Mouse (Mus musculus): ENCODE measurements around the gene Capns1. TPM values are rescaled to one million over a fixed set of nuclear protein-coding genes. Genes with fewer than 3 reads are reported as not detected.
A peak's percentile ranks its signal among the peaks of the same experiment; 100 is the strongest.
"Not testable (repeated sequence)": the region's sequence is repeated elsewhere in the genome, so short reads cannot be mapped to it uniquely, and the experiment has no call there.

Capns1 gene
- 59.7 and 68.4 TPM in 2 replicates for polyA plus RNA-seq (2015; fragmentation: Nextera tagmentation; extraction: Ambion mirVana)

GRCm38 (mm10) chr7:30198481-30198971, at the start of gene Capns1:
Gene Capns1, minus strand, starts transcription at chr7:30198811.
- peak within 1 kb of the TSS; percentile 32 for H3K4me3 ChIP-seq (replicated peaks; ENCODE audit: low read length)
- H3K4me2 ChIP-seq (ENCODE audit: low read length): peak within 1 kb of the TSS; percentile 48
- ATAC-seq: peak; percentile 46; the same call in 1 of the 2 replicates
- H3K36me3 ChIP-seq (ENCODE audit: control insufficient read depth, insufficient read depth): no peaks in the 10 kb centered on the region
- H3K27me3 ChIP-seq (replicated peaks; ENCODE audit: control insufficient read depth, insufficient read depth, low read length): no peaks in the 10 kb centered on the region
- H3K9ac ChIP-seq (replicated peaks; ENCODE audit: low read depth, low read length): no peak within 1 kb of the TSS
- 2% methylated on average over 8 of the region's 8 CpGs for WGBS
- H3K4me1 ChIP-seq (replicated peaks; ENCODE audit: control insufficient read depth, insufficient read depth, low read length): peaks cover 12% of the 10 kb centered on the region
- H3K27ac ChIP-seq (ENCODE audit: low read length): 0 out of 2 replicates have a peak within 1 kb of the TSS, but pooled peaks have one; percentile 7
- H3K9me3 ChIP-seq (ENCODE audit: control insufficient read depth, low read length): no peaks in the 10 kb centered on the region

- 81% methylated on average over 3 of the region's 3 CpGs for WGBS
- H3K9ac ChIP-seq (replicated peaks; ENCODE audit: low read depth, low read length); ATAC-seq; H3K27me3 ChIP-seq (replicated peaks; ENCODE audit: control insufficient read depth, insufficient read depth, low read length); H3K9me3 ChIP-seq (ENCODE audit: control insufficient read depth, low read length); H3K4me3 ChIP-seq (replicated peaks; ENCODE audit: low read length); H3K4me2 ChIP-seq (ENCODE audit: low read length); H3K36me3 ChIP-seq (ENCODE audit: control insufficient read depth, insufficient read depth); H3K27ac ChIP-seq (ENCODE audit: low read length): not testable (repeated sequence)
- peaks cover 11% of the 10 kb centered on the region for H3K4me1 ChIP-seq (replicated peaks; ENCODE audit: control insufficient read depth, insufficient read depth, low read length)
Observed at GRCm38 (mm10) chr7:30237374-30237773, 38.8 kb upstream of the Capns1 start.

- H3K9ac ChIP-seq (replicated peaks; ENCODE audit: low read depth, low read length): no peak within 1 kb of the TSS
- peaks cover 17% of the 10 kb centered on the region for H3K4me1 ChIP-seq (replicated peaks; ENCODE audit: control insufficient read depth, insufficient read depth, low read length)
- H3K36me3 ChIP-seq (ENCODE audit: control insufficient read depth, insufficient read depth): no peaks in the 10 kb centered on the region
- no peaks in the 10 kb centered on the region for H3K27me3 ChIP-seq (replicated peaks; ENCODE audit: control insufficient read depth, insufficient read depth, low read length)
- WGBS: 89% methylated on average over 4 of the region's 4 CpGs
- H3K4me3 ChIP-seq (replicated peaks; ENCODE audit: low read length): no peak within 1 kb of the TSS
- no peak for ATAC-seq
- H3K9me3 ChIP-seq (ENCODE audit: control insufficient read depth, low read length): no peaks in the 10 kb centered on the region
- no peak within 1 kb of the TSS for H3K27ac ChIP-seq (ENCODE audit: low read length)
- H3K4me2 ChIP-seq (ENCODE audit: low read length): no peak within 1 kb of the TSS
Observed at GRCm38 (mm10) chr7:30235625-30236024, 37.0 kb upstream of the Capns1 start, which contains the start of gene Ovol3. Gene Ovol3, minus strand, starts transcription at chr7:30235725.

- Histone ChIP-seq H3K27me3 (replicated peaks; ENCODE audit: control insufficient read depth, insufficient read depth, low read length) (no peaks in the 10 kb centered on the region), H3K4me3 (replicated peaks; ENCODE audit: low read length) (no peak overlapping the region), H3K27ac (ENCODE audit: low read length) (no peak overlapping the region), H3K9me3 (ENCODE audit: control insufficient read depth, low read length) (no peaks in the 10 kb centered on the region), H3K9ac (replicated peaks; ENCODE audit: low read depth, low read length) (no peak overlapping the region), H3K4me1 (replicated peaks; ENCODE audit: control insufficient read depth, insufficient read depth, low read length) (peaks cover 20% of the 10 kb centered on the region), H3K4me2 (ENCODE audit: low read length) (no peak overlapping the region), H3K36me3 (ENCODE audit: control insufficient read depth, insufficient read depth) (no peaks in the 10 kb centered on the region)
- WGBS: 94% methylated on average over 8 of the region's 8 CpGs
- ATAC-seq: no peak
Observed at GRCm38 (mm10) chr7:30235091-30235490, 36.5 kb upstream of the Capns1 start.

- ATAC-seq: no peak
- Histone ChIP-seq H3K9me3 (ENCODE audit: control insufficient read depth, low read length) (no peaks in the 10 kb centered on the region), H3K27me3 (replicated peaks; ENCODE audit: control insufficient read depth, insufficient read depth, low read length) (no peaks in the 10 kb centered on the region), H3K36me3 (ENCODE audit: control insufficient read depth, insufficient read depth) (no peaks in the 10 kb centered on the region), H3K27ac (ENCODE audit: low read length) (no peak overlapping the region), H3K4me2 (ENCODE audit: low read length) (no peak overlapping the region), H3K4me1 (replicated peaks; ENCODE audit: control insufficient read depth, insufficient read depth, low read length) (peaks cover 20% of the 10 kb centered on the region), H3K4me3 (replicated peaks; ENCODE audit: low read length) (no peak overlapping the region), H3K9ac (replicated peaks; ENCODE audit: low read depth, low read length) (no peak overlapping the region)
- 93% methylated on average over 15 of the region's 15 CpGs for WGBS
Observed at GRCm38 (mm10) chr7:30234276-30234858, 35.8 kb upstream of the Capns1 start.

GRCm38 (mm10) chr7:30233387-30233786, 34.8 kb upstream of the Capns1 start:
- Histone ChIP-seq H3K4me2 (ENCODE audit: low read length) (peak overlapping the region; percentile 60; the same call in 1 of the 2 replicates), H3K27me3 (replicated peaks; ENCODE audit: control insufficient read depth, insufficient read depth, low read length) (no peaks in the 10 kb centered on the region), H3K4me1 (replicated peaks; ENCODE audit: control insufficient read depth, insufficient read depth, low read length) (peaks cover 20% of the 10 kb centered on the region), H3K36me3 (ENCODE audit: control insufficient read depth, insufficient read depth) (no peaks in the 10 kb centered on the region), H3K9me3 (ENCODE audit: control insufficient read depth, low read length) (no peaks in the 10 kb centered on the region), H3K27ac (ENCODE audit: low read length) (no peak overlapping the region), H3K9ac (replicated peaks; ENCODE audit: low read depth, low read length) (no peak overlapping the region), H3K4me3 (replicated peaks; ENCODE audit: low read length) (no peak overlapping the region)
- no peak for ATAC-seq
- 91% methylated on average over 20 of the region's 20 CpGs for WGBS

GRCm38 (mm10) chr7:30232631-30233148, 34.1 kb upstream of the Capns1 start:
- peak overlapping the region; percentile 66 for H3K9ac ChIP-seq (replicated peaks; ENCODE audit: low read depth, low read length)
- WGBS: 3% methylated on average over 24 of the region's 24 CpGs

GRCm38 (mm10) chr7:30231669-30232454, 33.3 kb upstream of the Capns1 start, which contains the start of the genes Polr2i and Tbcb:
Gene Polr2i, plus strand, starts transcription at chr7:30231948.
Gene Tbcb, minus strand, starts transcription at chr7:30232272.
- H3K27me3 ChIP-seq (replicated peaks; ENCODE audit: control insufficient read depth, insufficient read depth, low read length): no peaks in the 10 kb centered on the region
- WGBS: under 1% methylated on average over 67 of the region's 67 CpGs
- H3K4me1 ChIP-seq (replicated peaks; ENCODE audit: control insufficient read depth, insufficient read depth, low read length): peaks cover 20% of the 10 kb centered on the region
- peak within 1 kb of the TSS; percentile 66 for H3K9ac ChIP-seq (replicated peaks; ENCODE audit: low read depth, low read length)
- peak within 1 kb of the TSS; percentile 97 for H3K27ac ChIP-seq (ENCODE audit: low read length)
- ATAC-seq: peak; percentile 96
- peak within 1 kb of the TSS; percentile 55 for H3K4me3 ChIP-seq (replicated peaks; ENCODE audit: low read length)
- no peaks in the 10 kb centered on the region for H3K9me3 ChIP-seq (ENCODE audit: control insufficient read depth, low read length)
- peak within 1 kb of the TSS; percentile 79 for H3K4me2 ChIP-seq (ENCODE audit: low read length)
- peaks cover 2% of the 10 kb centered on the region; the same call in 1 of the 2 replicates for H3K36me3 ChIP-seq (ENCODE audit: control insufficient read depth, insufficient read depth)

More at GRCm38 (mm10) chr7:30232631-30233148, 34.1 kb upstream of the Capns1 start:
- Histone ChIP-seq H3K27me3 (replicated peaks; ENCODE audit: control insufficient read depth, insufficient read depth, low read length) (no peaks in the 10 kb centered on the region), H3K36me3 (ENCODE audit: control insufficient read depth, insufficient read depth) (no peaks in the 10 kb centered on the region; the same call in 1 of the 2 replicates), H3K9me3 (ENCODE audit: control insufficient read depth, low read length) (no peaks in the 10 kb centered on the region), H3K4me3 (replicated peaks; ENCODE audit: low read length) (peak overlapping the region; percentile 55), H3K4me1 (replicated peaks; ENCODE audit: control insufficient read depth, insufficient read depth, low read length) (peaks cover 20% of the 10 kb centered on the region), H3K27ac (ENCODE audit: low read length) (peak overlapping the region; percentile 97), H3K4me2 (ENCODE audit: low read length) (peak overlapping the region; percentile 60)
- no peak for ATAC-seq

- Histone ChIP-seq H3K4me2 (ENCODE audit: low read length) (peak overlapping the region; percentile 79), H3K27me3 (replicated peaks; ENCODE audit: control insufficient read depth, insufficient read depth, low read length) (no peaks in the 10 kb centered on the region), H3K27ac (ENCODE audit: low read length) (peak overlapping the region; percentile 97), H3K9ac (replicated peaks; ENCODE audit: low read depth, low read length) (peak overlapping the region; percentile 59), H3K4me3 (replicated peaks; ENCODE audit: low read length) (peak overlapping the region; percentile 55), H3K9me3 (ENCODE audit: control insufficient read depth, low read length) (no peaks in the 10 kb centered on the region), H3K36me3 (ENCODE audit: control insufficient read depth, insufficient read depth) (peaks cover 7% of the 10 kb centered on the region; the same call in 1 of the 2 replicates), H3K4me1 (replicated peaks; ENCODE audit: control insufficient read depth, insufficient read depth, low read length) (peaks cover 20% of the 10 kb centered on the region)
- no peak; the same call in 1 of the 2 replicates for ATAC-seq
- WGBS: 1% methylated on average over 16 of the region's 16 CpGs
Observed at GRCm38 (mm10) chr7:30231328-30231668, 32.7 kb upstream of the Capns1 start.

Data from forebrain, embryonic 16.5 days (tissue).